Mouse (Mus musculus): ENCODE measurements around the gene Olfr418.

DNA sequence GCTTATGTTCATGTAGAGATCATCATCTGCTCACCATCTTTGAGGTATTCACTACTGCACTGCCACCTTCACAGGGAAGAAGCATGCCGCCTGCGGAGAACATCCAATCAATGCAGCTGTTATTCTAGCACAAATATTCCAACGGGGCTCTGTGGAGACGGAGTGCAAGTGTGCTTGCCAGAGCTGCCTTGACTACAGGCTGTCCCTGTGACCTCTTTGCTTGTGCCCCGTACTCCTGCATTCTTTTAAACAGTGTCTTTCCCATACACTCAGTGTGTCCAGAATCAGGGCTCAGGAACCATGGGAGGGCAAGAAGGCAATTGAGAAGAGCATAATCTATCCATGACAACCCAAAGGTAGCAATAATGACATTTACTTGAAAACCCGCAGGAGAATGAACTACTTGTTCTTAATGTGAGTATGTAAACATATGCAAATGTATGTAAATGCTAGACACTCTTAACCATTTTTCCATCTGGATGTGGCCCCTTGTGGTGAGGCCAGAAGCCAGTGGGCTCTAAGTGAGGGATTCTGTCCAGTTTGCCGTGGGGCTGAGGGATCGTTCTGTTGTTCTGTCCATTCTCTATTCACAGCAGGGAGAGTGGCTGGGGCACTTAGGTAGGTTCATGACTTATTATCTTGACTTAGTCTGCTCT lies 55.9 kb downstream of the Olfr418 start:
- TF ChIP-seq MAFK (IDR thresholded peaks at IDR 0.05; ENCODE audit: insufficient read depth, low read depth, low read length) (no peak), HCFC1 (IDR thresholded peaks at IDR 0.05; ENCODE audit: borderline replicate concordance, insufficient read depth, low read length) (no peak), ZNF384 (IDR thresholded peaks at IDR 0.05; ENCODE audit: low read depth, low read length) (no peak), ZC3H11A (IDR thresholded peaks at IDR 0.05; ENCODE audit: borderline replicate concordance, low read depth, low read length) (no peak)

Measured in ES-E14 (cell line).